Mouse (Mus musculus) kidney, adult 11 months (tissue): ENCODE measurements around the gene Ruvbl2.
A peak's percentile ranks its signal among the peaks of the same experiment; 100 is the strongest.
"Not testable (repeated sequence)": the region's sequence is repeated elsewhere in the genome, so short reads cannot be mapped to it uniquely, and the experiment has no call there.

Experiments used
- DNase-seq: peaks from one replicate; pipeline ENCODE4 v3.0.0; 2022

Ruvbl2 gene

GRCm38 (mm10) chr7:45396337-45396775 lies 41.5 kb downstream of the Ruvbl2 start:
- DNase-seq, result not testable (repeated sequence)

DNA sequence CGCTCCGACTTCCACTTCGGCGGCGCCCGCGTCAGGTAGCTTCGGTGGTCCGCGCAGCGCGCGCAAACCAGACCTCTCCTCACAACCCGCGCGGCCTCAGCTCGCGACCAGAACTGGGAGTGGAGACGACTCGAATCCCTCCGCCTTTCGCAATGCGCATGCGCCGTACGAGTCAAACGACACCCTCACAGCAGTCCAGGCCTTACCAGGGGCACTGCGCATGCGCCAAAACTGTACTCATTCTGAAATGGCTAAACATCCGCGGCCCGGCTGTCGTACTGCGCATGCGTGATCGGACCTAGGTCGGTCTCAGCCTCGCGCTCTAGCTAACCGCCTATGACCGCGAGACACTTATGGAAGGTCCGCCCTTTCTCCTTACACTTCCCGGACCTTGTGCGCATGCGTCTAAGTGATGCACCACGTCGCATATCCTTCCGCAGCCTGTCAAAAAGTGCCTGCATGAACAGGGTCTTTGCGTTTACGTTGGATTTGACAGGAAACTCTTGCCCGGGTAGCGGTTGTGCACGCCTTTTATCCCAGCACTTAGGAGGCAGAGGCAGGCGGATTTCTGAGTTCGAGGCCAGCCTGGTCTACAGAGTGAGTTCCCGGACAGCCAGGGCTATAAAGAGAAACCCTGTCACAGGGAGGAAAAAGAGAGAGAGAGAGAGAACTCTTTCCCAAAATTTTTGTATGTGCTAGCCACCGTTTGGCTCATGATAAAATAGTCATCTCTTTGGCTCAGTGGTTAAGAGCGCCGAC lies 42.1 kb downstream of the Ruvbl2 start, which contains the start of gene Snrnp70:
Gene Snrnp70 (minus strand): TSS at position 165 of the 759 bp plus-strand sequence.
- DNase-seq, result peak; percentile 100

DNA sequence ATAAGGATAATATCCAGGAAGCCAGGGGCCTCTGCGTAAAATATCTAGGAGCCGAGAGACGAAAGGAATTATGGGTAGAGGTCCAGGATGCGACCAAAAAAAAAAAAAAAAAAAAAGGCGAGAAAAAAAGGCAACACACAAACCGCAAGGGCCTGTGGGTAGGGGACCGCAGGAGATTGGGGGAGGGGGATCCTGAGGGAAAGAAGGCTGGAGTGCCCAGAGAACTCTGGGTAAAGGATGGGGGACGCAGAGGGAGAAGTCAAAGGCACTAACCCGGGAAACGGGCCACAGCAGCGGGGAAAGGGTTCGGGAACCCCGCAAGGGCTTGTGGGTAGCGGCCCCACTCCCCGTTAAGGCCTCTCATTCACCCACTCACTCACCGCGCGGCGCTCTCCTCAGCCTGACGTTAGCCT lies 42.8 kb downstream of the Ruvbl2 start:
- DNase-seq, result no peak

- no peak for DNase-seq
Observed at GRCm38 (mm10) chr7:45386077-45386476, 51.8 kb downstream of the Ruvbl2 start.

DNA sequence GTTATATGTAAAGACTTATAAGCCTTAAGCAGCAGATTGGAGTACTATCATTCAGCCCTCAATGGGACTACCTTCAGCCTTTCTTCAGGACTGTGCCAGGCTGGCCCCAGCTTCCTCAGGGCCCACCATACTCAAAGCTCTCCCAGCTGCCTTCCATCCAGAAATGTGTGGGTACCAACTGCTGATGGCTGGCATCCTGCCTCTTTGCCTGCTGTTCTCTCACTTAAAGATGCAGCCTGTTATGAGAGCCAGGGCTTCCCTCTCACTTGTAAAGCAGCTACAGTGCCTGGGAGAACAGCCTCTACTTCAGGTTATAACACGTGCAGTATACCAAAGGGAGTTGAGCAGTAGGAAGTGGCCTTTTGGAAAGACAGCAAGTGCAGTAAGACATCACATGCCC lies 61.8 kb downstream of the Ruvbl2 start:
- DNase-seq, result no peak

GRCm38 (mm10) chr7:45374620-45375019 lies 63.3 kb downstream of the Ruvbl2 start:
- no peak for DNase-seq

- DNase-seq, result no peak
Observed at GRCm38 (mm10) chr7:45372371-45372770, 65.5 kb downstream of the Ruvbl2 start.
